Mouse (Mus musculus) Patski (cell line): ENCODE results near the gene Pnliprp1. TPM values are rescaled to one million over a fixed set of nuclear protein-coding genes. Genes with fewer than 3 reads are reported as not detected.

Experiments
- ATAC-seq: fragments of 100-300 bp; one replicate; pipeline ENCODE4 v1.8.0; 2021
- CTCF ChIA-PET: fragments of 350-600 bp; sonication (Branson Sonifier 250); formaldehyde crosslinking; loops from one replicate; lab custom pipeline; 2022; ENCODE audit warnings: inconsistent platforms; lab: Charles Lee
- POLR2A ChIA-PET: fragments of 350-600 bp; sonication (Branson Sonifier 250); formaldehyde crosslinking; loops from one replicate; lab custom pipeline; 2022; ENCODE audit warnings: antibody characterized with exemption, inconsistent platforms; lab: Charles Lee
- DNase-seq: peaks from one replicate; pipeline ENCODE4 v3.0.0-alpha.2; 2011; ENCODE audit warnings: low read depth, low spot score
- H3K27me3 ChIP-seq: fragments of 371-371 bp; one replicate; pipeline ENCODE4 v1.5.1; 2021
- CTCF ChIP-seq: fragments of 100-300 bp; IDR thresholded peaks from one replicate; pipeline ENCODE4 v1.5.1; 2021
- in situ Hi-C: fragments of 300-500 bp; cut with MboI; formaldehyde crosslinking; loops from 3 replicates; pipeline ENCODE4 v1.11.1; 2018; ENCODE audit warnings: low pct_unique_long_range_greater_than_20kb, mixed read lengths
- polyA plus RNA-seq: library from polyadenylated mRNA; unstranded; gene quantifications from one replicate; pipeline ENCODE4 v1.2.3, GENCODE M21; 2021

The Pnliprp1 gene
- polyA plus RNA-seq, 1 experiment from 2014 or later: not detected

DNA sequence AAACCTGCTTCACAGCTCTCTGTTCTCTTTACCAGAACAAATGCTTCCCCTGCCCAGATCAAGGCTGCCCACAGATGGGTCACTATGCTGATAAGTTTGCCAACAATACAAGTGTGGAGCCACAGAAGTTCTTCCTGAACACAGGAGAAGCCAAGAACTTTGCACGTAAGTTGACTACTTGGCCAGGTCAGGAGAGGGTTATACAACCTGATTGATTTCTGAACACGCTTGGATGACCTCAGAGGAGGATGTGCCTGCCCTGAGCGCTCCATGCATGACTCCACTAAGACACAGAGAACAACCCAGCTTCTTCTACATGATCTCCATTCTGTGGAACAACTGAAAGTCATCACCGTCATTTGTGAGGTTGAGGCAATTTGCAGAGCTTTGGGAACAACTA lies 9.4 kb downstream of the Pnliprp1 start:
- DNase-seq (no peak), ATAC-seq (no peak)
- POLR2A ChIA-PET: interaction anchor here (0.7 kb wide), 1 partner anchor 1200 kb away, joined by 3 read pairs; no protein-coding TSS in a partner anchor
- in situ Hi-C loops: no loop called here
- CTCF ChIA-PET: interaction anchor here (1.0 kb wide), 1 partner anchor 8 kb away, joined by 3 read pairs; no protein-coding TSS in a partner anchor
- no peak for TF ChIP-seq CTCF
- H3K27me3 ChIP-seq: peaks cover 32% of the 10 kb centered on the region

GRCm38 (mm10) chr19:58741036-58741435 lies 12.3 kb downstream of the Pnliprp1 start:
- TF ChIP-seq CTCF: no peak
- POLR2A ChIA-PET: no interaction called here
- in situ Hi-C loops: no loop called here
- H3K27me3 ChIP-seq: peaks cover 23% of the 10 kb centered on the region
- DNase-seq: no peak
- CTCF ChIA-PET: no interaction called here
- no peak for ATAC-seq

DNA sequence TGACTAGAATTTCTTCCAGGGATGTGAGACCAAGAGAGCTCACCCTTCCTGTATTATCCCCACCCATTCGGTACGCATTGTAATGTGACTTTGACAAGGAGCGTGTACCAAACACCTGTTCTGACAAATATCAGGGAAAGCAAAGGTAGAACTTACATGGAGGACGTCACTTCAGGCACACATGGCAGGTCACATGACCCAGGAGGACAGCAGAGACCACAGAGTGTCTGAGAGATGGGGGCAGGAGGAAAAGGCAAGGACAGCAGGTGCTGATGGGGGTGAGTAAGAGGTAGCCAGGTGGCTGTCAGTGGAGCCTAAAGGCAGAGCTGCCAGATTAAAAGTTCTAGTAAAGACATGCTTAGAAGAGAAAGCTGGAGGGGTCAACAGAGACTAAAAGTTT lies 14.0 kb downstream of the Pnliprp1 start:
- DNase-seq: no peak
- CTCF ChIA-PET: no interaction called here

GRCm38 (mm10) chr19:58743736-58744135 lies 15.0 kb downstream of the Pnliprp1 start:
- H3K27me3 ChIP-seq: peaks cover 11% of the 10 kb centered on the region
- POLR2A ChIA-PET: no interaction called here
- in situ Hi-C loops: no loop called here
- no peak for TF ChIP-seq CTCF
- DNase-seq (no peak), ATAC-seq (no peak)
- CTCF ChIA-PET: interaction anchor here (0.7 kb wide), 1 partner anchor 9 kb away, joined by 3 read pairs; no protein-coding TSS in a partner anchor

More for the DNA sequence above, 14.0 kb downstream of the Pnliprp1 start:
- POLR2A ChIA-PET: no interaction called here
- in situ Hi-C loops: no loop called here
- no peak for ATAC-seq
- no peak for TF ChIP-seq CTCF
- peaks cover 11% of the 10 kb centered on the region for H3K27me3 ChIP-seq

DNA sequence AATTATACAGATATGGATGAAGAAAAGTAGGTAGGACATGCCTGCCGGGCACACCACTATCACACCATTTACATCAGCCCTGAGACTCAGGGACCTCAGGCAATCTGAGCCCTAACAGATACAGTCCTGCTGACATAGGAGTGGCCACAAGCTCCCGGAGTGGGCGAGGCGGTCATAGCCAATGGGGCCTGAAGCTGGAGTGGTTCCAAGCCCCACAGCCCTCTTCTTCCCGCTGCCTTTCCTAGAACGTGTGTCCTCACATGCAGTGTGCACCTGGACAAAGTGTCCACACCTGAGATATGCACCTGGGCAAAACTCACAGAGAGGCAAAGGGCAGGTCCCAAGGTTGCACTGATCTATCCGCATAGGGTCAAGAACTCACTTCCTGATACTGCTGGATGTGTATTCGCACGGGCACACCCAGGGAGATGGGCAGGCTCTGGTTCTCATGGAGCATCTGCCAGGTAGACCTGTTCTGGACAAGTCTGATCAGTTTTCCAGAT lies 18.9 kb downstream of the Pnliprp1 start:
- ChIA-PET CTCF (no interaction called here), POLR2A (no interaction called here)
- H3K27me3 ChIP-seq: peaks cover 18% of the 10 kb centered on the region
- no peak for TF ChIP-seq CTCF
- no peak for DNase-seq
- ATAC-seq: no peak
- in situ Hi-C loops: no loop called here

GRCm38 (mm10) chr19:58750822-58751221 lies 22.1 kb downstream of the Pnliprp1 start:
- DNase-seq: no peak
- no peak for ATAC-seq
- CTCF ChIA-PET: no interaction called here

GRCm38 (mm10) chr19:58751504-58751903 lies 22.8 kb downstream of the Pnliprp1 start:
- peaks cover 8% of the 10 kb centered on the region for H3K27me3 ChIP-seq
- in situ Hi-C loops: no loop called here
- ATAC-seq: no peak
- ChIA-PET POLR2A (interaction anchor here (0.5 kb wide), 1 partner anchor 28 kb away, joined by 3 read pairs; no protein-coding TSS in a partner anchor), CTCF (interaction anchor here (0.7 kb wide), 1 partner anchor 10 kb away, joined by 3 read pairs; no protein-coding TSS in a partner anchor)
- no peak for DNase-seq
- no peak for TF ChIP-seq CTCF

More at GRCm38 (mm10) chr19:58750822-58751221, 22.1 kb downstream of the Pnliprp1 start:
- peaks cover 8% of the 10 kb centered on the region for H3K27me3 ChIP-seq
- no peak for TF ChIP-seq CTCF
- in situ Hi-C loops: no loop called here
- POLR2A ChIA-PET: interaction anchor here (0.5 kb wide), 1 partner anchor 29 kb away, joined by 3 read pairs; no protein-coding TSS in a partner anchor

DNA sequence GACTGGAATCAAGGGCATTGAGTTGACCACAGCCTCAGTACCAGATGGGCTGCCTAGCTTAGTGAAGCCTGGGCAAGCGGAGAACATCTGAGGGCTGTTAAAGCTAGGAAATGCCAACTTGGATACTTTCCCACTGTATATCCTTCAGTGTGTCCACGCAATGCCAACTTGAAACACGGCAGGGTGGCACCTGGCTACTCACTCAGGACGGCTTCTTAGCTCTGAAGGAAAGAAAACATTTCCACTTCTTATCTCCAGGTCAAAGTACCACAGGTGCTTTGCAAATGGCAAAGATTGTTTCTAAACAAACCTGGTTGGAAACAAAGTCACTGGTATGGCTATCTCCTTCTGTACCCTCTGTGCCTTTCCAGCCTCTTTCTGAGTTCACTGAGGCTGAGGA lies 30.2 kb downstream of the Pnliprp1 start:
- DNase-seq: no peak
- no peak for ATAC-seq
- POLR2A ChIA-PET: no interaction called here
- CTCF ChIA-PET: no interaction called here
- in situ Hi-C loops: no loop called here
- no peak for TF ChIP-seq CTCF
- H3K27me3 ChIP-seq: peaks cover 9% of the 10 kb centered on the region

DNA sequence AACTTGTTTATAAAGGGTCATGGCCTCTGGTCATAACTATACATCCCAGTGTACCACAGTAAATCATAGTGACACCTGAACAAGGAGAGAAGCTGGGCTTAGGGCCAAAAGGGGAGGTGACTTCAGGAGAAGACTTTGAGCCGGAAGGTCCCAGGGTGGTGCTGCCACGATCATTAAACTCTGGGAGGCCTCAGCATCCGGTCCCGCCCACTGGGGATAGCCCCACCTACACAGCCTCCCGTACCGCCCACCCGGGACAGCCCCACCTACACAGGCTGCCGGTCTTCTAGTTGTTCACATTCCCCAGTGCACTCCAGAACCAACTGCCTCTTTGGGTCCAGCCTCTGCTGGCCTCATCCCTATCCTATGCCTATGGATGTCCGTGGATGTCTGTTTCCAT lies 30.7 kb downstream of the Pnliprp1 start, which contains the start of gene Pnliprp2:
Gene Pnliprp2, plus strand, starts transcription at position 297 of the 400 bp plus-strand sequence.
- no peak for DNase-seq
- TF ChIP-seq CTCF: no peak
- in situ Hi-C loops: no loop called here

GRCm38 (mm10) chr19:58762316-58762715 lies 33.6 kb downstream of the Pnliprp1 start:
- ATAC-seq (no peak), DNase-seq (no peak)
- peaks cover 17% of the 10 kb centered on the region for H3K27me3 ChIP-seq
- ChIA-PET CTCF (interaction anchor here (1.2 kb wide), 1 partner anchor 437 kb away, joined by 3 read pairs; no protein-coding TSS in a partner anchor), POLR2A (interaction anchor here (0.5 kb wide), 1 partner anchor 16 kb away, joined by 3 read pairs; no protein-coding TSS in a partner anchor)
- in situ Hi-C loops: loop anchor here (5.0 kb wide), 1 partner anchor 150 kb away; no protein-coding TSS in a partner anchor
- no peak for TF ChIP-seq CTCF

More for the DNA sequence above, 30.7 kb downstream of the Pnliprp1 start, which contains the start of gene Pnliprp2:
- H3K27me3 ChIP-seq: peaks cover 15% of the 10 kb centered on the region
- ATAC-seq: no peak
- POLR2A ChIA-PET: no interaction called here
- CTCF ChIA-PET: no interaction called here
